Mouse (Mus musculus) layer of hippocampus, adult 11-12 months (tissue): Measurements from ENCODE around the gene Egflam.

Source experiments
- DNase-seq: peaks from one replicate; pipeline ENCODE4 v3.0.0; 2022; ENCODE audit warnings: low spot score

Egflam gene

GRCm38 (mm10) chr15:7173776-7174175 lies 224.4 kb downstream of the Egflam start:
- DNase-seq, result no peak

GRCm38 (mm10) chr15:7173346-7173745 lies 224.8 kb downstream of the Egflam start:
- no peak for DNase-seq

- DNase-seq, result no peak
These were observed 225.3 kb downstream of the Egflam start for GRCm38 (mm10) chr15:7172875-7173274.

GRCm38 (mm10) chr15:7167906-7168532 lies 230.2 kb downstream of the Egflam start:
- no peak for DNase-seq

GRCm38 (mm10) chr15:7167238-7167905 lies 230.8 kb downstream of the Egflam start:
- DNase-seq, result no peak

- no peak for DNase-seq
These were observed 231.5 kb downstream of the Egflam start for GRCm38 (mm10) chr15:7166735-7167134.

- no peak for DNase-seq
These were observed 234.3 kb downstream of the Egflam start for GRCm38 (mm10) chr15:7163851-7164250.

- DNase-seq, result no peak
These were observed 237.9 kb downstream of the Egflam start for GRCm38 (mm10) chr15:7160321-7160720.

GRCm38 (mm10) chr15:7159869-7160268 lies 238.3 kb downstream of the Egflam start:
- DNase-seq, result no peak

- DNase-seq, result no peak
These were observed 240.5 kb downstream of the Egflam start for GRCm38 (mm10) chr15:7157658-7158057.
